Mouse (Mus musculus) limb, embryonic 12.5 days (tissue): ENCODE measurements around the gene Tmem171. TPM values are rescaled to one million over a fixed set of nuclear protein-coding genes. Genes with fewer than 3 reads are reported as not detected.

ENCODE experiments used
- ATAC-seq: fragments of 200-750 bp; cut with Nextera tagmentation; 2 replicates; pipeline ENCODE4 v1.8.0; 2017; ENCODE audit warnings: low read depth, moderate TSS enrichment; ENCODE audit not compliant: insufficient number of reproducible peaks, insufficient read depth, low FRiP score, low TSS enrichment
- H3K27ac ChIP-seq: fragments of 300-500 bp; sonication (generic); 2 replicates; pipeline ENCODE4 v1.5.1; 2016; ENCODE audit warnings: mild to moderate bottlenecking, moderate library complexity
- H3K27me3 ChIP-seq: fragments of 300-500 bp; sonication (generic); 2 replicates; pipeline ENCODE4 v1.6.1; 2016; ENCODE audit warnings: mild to moderate bottlenecking, moderate library complexity
- H3K36me3 ChIP-seq: fragments of 300-500 bp; sonication (generic); 2 replicates; pipeline ENCODE4 v1.6.1; 2016; ENCODE audit warnings: mild to moderate bottlenecking, moderate library complexity
- H3K4me1 ChIP-seq: fragments of 300-500 bp; sonication (generic); replicated peaks from 2 replicates; pipeline ENCODE4 v1.6.1; 2016
- H3K4me2 ChIP-seq: fragments of 300-500 bp; sonication (generic); 2 replicates; pipeline ENCODE4 v1.6.1; 2016; ENCODE audit warnings: mild to moderate bottlenecking, moderate library complexity
- H3K4me3 ChIP-seq: fragments of 300-500 bp; sonication (generic); replicated peaks from 2 replicates; pipeline ENCODE4 v1.5.1; 2016; ENCODE audit warnings: mild to moderate bottlenecking
- H3K9ac ChIP-seq: fragments of 300-500 bp; sonication (generic); replicated peaks from 2 replicates; pipeline ENCODE4 v1.6.1; 2016; ENCODE audit warnings: mild to moderate bottlenecking, moderate library complexity
- H3K9me3 ChIP-seq: fragments of 300-500 bp; sonication (generic); 2 replicates; pipeline ENCODE4 v1.6.1; 2016; ENCODE audit warnings: mild to moderate bottlenecking, moderate library complexity
- WGBS: fragments of 180-500 bp; shearing (Covaris S2); methylation state at CpG from one replicate; pipeline ENCODE4 v1.1.7; 2016; 5-methylcytosine and 5-hydroxymethylcytosine counted together
- polyA plus RNA-seq: library from polyadenylated mRNA; unstranded; fragments of >200 nt; fragmentation: Nextera tagmentation; extraction: Ambion mirVana; gene quantifications from 2 replicates; pipeline ENCODE4 v1.2.1, GENCODE M21; 2016

The Tmem171 gene
- polyA plus RNA-seq, 1 experiment from 2014 or later, result 0.18 TPM

DNA sequence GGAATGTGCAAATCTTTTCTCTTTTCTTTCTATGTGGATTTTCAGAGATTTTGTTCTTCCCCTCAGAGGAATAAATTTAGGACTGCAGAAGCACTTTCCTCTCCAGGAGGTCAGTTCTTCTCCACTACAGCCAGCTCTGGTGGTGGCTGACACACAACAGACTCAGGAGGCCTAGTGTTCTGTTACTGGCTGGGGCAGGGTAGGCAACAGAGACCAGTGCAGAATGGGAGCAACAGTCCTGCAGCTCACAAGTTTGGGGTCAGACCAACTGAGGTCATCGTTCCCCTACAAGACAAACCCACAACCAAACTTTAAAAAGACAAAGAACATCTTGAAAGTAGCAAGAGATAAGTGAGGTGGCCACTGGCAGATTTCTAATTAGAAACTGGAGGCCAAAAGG is 16.0 kb upstream of the Tmem171 start:
- Histone ChIP-seq H3K4me2 (no peak overlapping the region), H3K36me3 (peaks cover 4% of the 10 kb centered on the region; the same call in 1 of the 2 replicates), H3K27ac (no peak overlapping the region), H3K4me1 (no peaks in the 10 kb centered on the region), H3K9ac (no peak overlapping the region), H3K9me3 (0 out of 2 replicates have a peak, but pooled peaks cover 5% of the 10 kb centered on the region), H3K27me3 (no peaks in the 10 kb centered on the region), H3K4me3 (no peak overlapping the region)
- ATAC-seq, result no peak
- WGBS, result 88% methylated on average over 1 of the region's 1 CpGs

DNA sequence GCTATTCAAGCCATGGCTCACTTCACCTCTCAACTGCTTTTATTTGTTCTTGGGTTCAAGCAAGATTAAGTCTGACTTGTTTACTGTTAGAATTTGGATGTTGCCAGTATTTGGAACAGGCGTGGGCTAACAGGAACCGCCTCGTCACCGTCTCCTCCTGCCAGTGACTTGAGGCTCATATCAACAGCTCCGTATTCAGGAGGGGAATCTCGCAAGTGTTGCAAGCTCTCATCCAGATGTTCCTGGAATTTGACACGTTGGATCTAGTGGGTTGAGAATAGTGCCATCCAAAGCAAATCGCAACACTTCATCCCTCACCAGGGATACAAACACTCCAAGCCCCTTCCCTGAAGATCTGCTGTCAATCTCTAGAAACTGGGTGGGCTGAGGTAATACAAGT is 15.6 kb upstream of the Tmem171 start:
- Histone ChIP-seq H3K9ac (no peak overlapping the region), H3K4me1 (no peaks in the 10 kb centered on the region), H3K4me2 (no peak overlapping the region), H3K36me3 (peaks cover 4% of the 10 kb centered on the region; the same call in 1 of the 2 replicates), H3K27ac (no peak overlapping the region), H3K9me3 (0 out of 2 replicates have a peak, but pooled peaks cover 5% of the 10 kb centered on the region), H3K4me3 (no peak overlapping the region), H3K27me3 (no peaks in the 10 kb centered on the region)
- no peak for ATAC-seq
- WGBS, result 71% methylated on average over 8 of the region's 8 CpGs

DNA sequence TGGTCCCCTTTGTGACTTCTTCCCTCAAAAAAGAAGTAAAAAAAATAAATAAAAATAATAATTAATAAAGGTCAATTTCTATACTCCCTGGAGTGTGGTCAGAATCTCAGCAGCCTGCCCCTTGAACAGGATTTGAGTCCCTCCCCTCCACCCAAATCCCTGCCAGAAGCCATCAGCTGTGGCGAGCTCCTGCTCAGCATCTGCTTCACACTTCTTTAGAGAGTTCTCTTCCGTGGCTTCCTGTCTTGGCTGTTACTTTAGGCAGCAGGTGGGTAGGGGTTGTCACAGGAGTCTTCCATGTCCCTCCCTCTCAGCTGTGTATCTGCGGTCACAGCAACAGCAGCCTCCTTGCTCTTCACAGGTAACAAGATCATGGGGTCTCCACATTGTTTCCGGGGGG is 10.9 kb upstream of the Tmem171 start:
- H3K27me3 ChIP-seq, result 0 out of 2 replicates have a peak, but pooled peaks cover 5% of the 10 kb centered on the region
- 74% methylated on average over 4 of the region's 4 CpGs for WGBS
- no peak overlapping the region for H3K4me2 ChIP-seq
- H3K4me3 ChIP-seq, result no peak overlapping the region
- no peak overlapping the region for H3K27ac ChIP-seq
- no peak overlapping the region for H3K9ac ChIP-seq
- 0 out of 2 replicates have a peak, but pooled peaks cover 5% of the 10 kb centered on the region for H3K9me3 ChIP-seq
- no peaks in the 10 kb centered on the region for H3K36me3 ChIP-seq
- H3K4me1 ChIP-seq, result peaks cover 13% of the 10 kb centered on the region
- ATAC-seq, result no peak

DNA sequence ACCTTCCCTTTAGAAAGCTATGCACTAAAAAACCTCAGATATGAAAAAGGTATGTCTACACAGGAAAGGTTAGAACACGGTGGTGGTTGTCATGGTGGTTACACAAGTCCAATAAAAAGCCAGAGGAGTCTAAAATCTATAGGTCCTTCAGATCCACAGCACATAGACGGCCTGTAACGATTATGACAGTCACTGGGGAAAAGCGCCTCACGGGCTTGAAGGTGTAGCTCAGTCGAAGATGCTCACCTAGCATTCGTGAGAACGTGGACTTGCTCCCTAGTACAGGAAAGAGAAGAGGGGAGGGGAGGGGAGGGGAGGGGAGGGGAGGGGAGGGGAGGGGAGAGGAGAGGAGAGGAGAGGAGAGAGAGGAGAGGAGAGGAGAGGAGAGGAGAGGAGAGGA is 9.2 kb upstream of the Tmem171 start:
- H3K4me1 ChIP-seq, result peaks cover 29% of the 10 kb centered on the region
- H3K9me3 ChIP-seq, result 0 out of 2 replicates have a peak, but pooled peaks cover 5% of the 10 kb centered on the region
- no peak overlapping the region for H3K4me2 ChIP-seq
- no peak overlapping the region for H3K9ac ChIP-seq
- 84% methylated on average over 8 of the region's 8 CpGs for WGBS
- H3K4me3 ChIP-seq, result no peak overlapping the region
- H3K36me3 ChIP-seq, result no peaks in the 10 kb centered on the region
- H3K27me3 ChIP-seq, result 0 out of 2 replicates have a peak, but pooled peaks cover 13% of the 10 kb centered on the region
- H3K27ac ChIP-seq, result no peak overlapping the region
- ATAC-seq, result no peak

DNA sequence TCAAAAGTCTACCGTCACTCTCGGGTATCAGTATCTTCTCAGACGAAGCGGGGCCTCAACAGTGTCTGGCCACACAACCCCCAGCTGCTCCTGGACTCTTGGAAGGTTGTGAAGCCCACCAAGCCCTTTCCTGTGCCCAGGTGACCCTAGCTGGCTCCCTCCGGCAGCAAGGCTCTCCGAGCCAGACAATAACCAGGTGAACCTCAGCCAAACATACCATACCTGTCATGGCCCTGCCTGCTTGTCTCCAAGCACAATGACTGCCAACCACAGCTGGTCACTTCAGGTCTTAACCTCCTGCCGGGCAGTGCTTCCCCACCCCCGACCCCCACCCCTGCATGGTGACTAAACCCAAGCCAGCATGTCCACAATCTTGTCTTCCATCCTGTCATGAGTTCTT is 7.7 kb upstream of the Tmem171 start:
- 87% methylated on average over 8 of the region's 8 CpGs for WGBS
- Histone ChIP-seq H3K27me3 (peaks cover 26% of the 10 kb centered on the region), H3K4me3 (no peak overlapping the region), H3K4me2 (no peak overlapping the region), H3K27ac (no peak overlapping the region), H3K36me3 (no peaks in the 10 kb centered on the region), H3K9ac (no peak overlapping the region), H3K9me3 (no peaks in the 10 kb centered on the region), H3K4me1 (peaks cover 29% of the 10 kb centered on the region)
- no peak for ATAC-seq

DNA sequence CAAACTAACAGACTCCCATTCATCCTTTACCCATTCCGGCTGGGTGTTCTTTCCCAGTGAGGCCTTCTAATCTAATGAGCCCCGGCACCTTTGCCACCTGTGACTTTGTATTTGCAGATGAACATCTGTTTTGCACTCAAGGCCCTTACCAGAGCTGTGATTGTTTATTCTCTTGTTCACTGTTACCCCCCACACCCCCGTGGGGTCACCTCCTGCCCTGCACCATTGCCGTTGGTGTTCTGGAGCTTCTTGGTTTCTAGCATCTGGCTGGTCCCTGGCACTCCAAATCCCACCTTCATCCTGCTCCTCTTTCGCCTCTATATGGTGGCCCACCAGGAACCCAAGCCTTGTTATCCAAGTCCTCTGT is 6.7 kb upstream of the Tmem171 start:
- Histone ChIP-seq H3K27me3 (peaks cover 36% of the 10 kb centered on the region), H3K27ac (no peak overlapping the region)
- 59% methylated on average over 5 of the region's 5 CpGs for WGBS

DNA sequence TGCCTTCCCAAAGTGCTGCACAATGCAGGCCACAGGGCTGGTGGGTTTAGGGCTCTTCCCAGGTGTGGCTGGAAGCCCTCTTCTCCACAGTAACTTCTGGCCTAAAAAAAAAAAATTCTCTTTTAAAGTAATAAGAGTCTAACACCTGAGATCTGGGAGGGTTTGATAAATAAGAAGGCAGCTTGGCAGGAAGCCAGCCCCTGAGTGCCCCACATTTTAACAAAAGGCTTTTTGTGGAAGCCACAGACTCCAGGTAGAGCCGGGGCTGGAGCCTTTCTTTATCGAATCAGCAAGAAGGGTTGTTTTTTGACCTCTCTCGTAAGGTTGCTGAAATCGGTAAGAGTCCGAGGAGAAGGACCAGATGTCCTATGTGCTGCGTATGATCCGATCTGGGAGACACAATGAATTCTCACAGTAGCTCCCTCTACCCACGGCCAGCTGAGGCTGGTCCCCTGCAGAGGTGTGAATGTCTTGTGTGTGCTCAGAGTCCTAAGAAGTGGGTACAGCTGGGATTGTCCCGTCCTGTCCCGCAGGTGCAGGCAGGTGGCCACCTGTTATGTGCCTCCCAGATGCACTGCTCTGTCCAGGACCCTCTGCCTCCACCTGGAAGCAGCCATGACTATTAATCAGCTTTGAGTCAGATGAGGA is 6.2 kb upstream of the Tmem171 start:
- Histone ChIP-seq H3K9me3 (no peaks in the 10 kb centered on the region), H3K27ac (0 out of 2 replicates have a peak overlapping the region, but pooled peaks have one; percentile 23), H3K36me3 (no peaks in the 10 kb centered on the region), H3K9ac (no peak overlapping the region), H3K4me1 (peaks cover 29% of the 10 kb centered on the region), H3K4me3 (no peak overlapping the region), H3K4me2 (no peak overlapping the region), H3K27me3 (peaks cover 41% of the 10 kb centered on the region)
- WGBS, result 50% methylated on average over 10 of the region's 10 CpGs
- ATAC-seq, result 0 out of 2 replicates have a peak, but pooled peaks have one; percentile 40

More for the DNA sequence above, 6.7 kb upstream of the Tmem171 start:
- Histone ChIP-seq H3K4me3 (no peak overlapping the region), H3K36me3 (no peaks in the 10 kb centered on the region), H3K4me2 (no peak overlapping the region), H3K4me1 (peaks cover 29% of the 10 kb centered on the region), H3K9ac (no peak overlapping the region), H3K9me3 (no peaks in the 10 kb centered on the region)
- no peak for ATAC-seq

DNA sequence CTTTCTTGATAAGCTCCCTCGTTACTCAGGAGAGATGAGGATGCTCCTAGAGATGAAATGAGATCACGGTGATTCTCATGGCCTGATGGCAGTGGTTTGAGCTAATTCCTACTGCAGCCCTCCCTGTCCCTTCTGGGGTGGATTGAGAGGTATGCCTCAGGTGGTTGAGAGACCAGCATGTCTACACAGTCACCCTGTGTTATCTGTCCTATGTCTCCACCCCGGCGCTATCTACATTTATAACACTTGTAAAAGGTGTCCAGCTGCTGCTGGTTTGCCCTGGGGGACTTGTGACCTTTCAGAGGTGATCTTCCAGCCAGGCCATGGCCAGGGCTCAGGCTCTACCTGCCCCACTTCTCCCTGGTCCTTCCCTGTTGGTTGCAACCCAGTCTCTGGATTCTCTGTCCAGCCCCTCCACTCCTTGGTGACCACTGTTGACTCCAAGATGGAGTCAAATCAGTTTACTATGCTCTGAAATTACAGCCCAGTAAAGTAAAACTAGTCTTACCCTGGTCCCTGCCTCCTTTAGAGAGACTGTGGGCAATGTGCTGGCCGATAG is 5.4 kb upstream of the Tmem171 start:
- H3K4me1 ChIP-seq, result peaks cover 33% of the 10 kb centered on the region
- no peak overlapping the region for H3K4me2 ChIP-seq
- no peaks in the 10 kb centered on the region for H3K9me3 ChIP-seq
- H3K27me3 ChIP-seq, result peaks cover 48% of the 10 kb centered on the region
- WGBS, result 54% methylated on average over 5 of the region's 5 CpGs
- no peak for ATAC-seq
- H3K27ac ChIP-seq, result no peak overlapping the region
- no peak overlapping the region for H3K9ac ChIP-seq
- H3K36me3 ChIP-seq, result no peaks in the 10 kb centered on the region
- no peak overlapping the region for H3K4me3 ChIP-seq

DNA sequence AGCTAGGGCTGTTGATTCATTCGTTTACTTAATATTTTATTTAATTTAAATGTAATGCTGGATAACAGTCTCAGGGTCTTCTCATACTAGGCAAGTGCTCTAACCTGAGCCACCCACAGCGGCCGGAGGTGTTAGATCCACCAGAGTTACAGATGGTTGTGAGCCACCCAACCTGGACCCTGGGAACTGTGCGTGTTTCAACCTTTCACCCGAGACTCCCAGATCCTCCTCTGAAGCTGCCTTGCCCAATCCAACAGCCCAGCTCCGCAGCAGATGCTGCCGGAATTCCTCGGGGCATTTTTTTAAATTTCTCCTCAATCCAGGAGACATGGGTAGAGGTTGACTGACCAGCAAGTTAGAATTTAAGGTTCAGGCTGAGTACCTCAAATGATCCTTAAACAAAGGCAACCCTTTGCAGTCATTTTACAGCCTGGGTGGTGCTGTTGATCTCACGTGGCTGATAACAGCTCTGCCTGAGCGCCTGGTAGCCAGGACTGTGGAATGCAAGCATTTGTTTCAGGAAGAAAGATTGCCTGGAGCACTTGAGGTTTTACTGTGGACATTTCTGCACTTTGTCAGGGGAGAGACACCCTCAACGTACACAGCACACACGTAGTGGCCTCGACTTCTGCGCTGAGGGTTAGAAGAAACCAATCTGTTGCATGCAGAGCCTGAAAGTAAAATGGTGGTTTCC is 4.6 kb upstream of the Tmem171 start:
- Histone ChIP-seq H3K27me3 (peaks cover 56% of the 10 kb centered on the region), H3K4me3 (no peak overlapping the region), H3K36me3 (no peaks in the 10 kb centered on the region), H3K9me3 (no peaks in the 10 kb centered on the region), H3K4me1 (peaks cover 38% of the 10 kb centered on the region), H3K27ac (no peak overlapping the region), H3K9ac (no peak overlapping the region), H3K4me2 (no peak overlapping the region)
- no peak for ATAC-seq
- WGBS, result 35% methylated on average over 14 of the region's 14 CpGs

DNA sequence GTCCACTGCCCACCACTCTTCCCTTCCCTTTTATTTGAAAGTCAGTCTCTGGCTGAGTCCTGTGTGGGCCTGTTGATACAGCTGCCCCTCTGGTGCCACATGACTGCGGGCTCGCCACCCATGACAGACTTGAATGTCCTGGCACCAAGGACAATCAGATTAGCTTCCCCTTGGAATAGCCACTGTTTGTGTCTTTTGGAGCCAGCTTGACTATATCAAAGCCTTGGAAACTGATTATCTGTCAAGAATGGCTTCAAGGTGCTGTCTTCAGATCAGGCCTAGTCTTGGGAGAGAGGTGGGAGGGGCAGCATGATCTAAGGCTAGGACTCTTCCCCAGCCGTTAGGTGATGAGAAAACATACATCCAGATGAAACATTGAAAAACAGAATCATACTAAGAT is 2.1 kb upstream of the Tmem171 start:
- no peak for ATAC-seq
- Histone ChIP-seq H3K4me2 (no peak overlapping the region), H3K4me3 (no peak overlapping the region), H3K27me3 (peaks cover 72% of the 10 kb centered on the region), H3K9me3 (no peaks in the 10 kb centered on the region), H3K9ac (no peak overlapping the region), H3K27ac (no peak overlapping the region), H3K4me1 (peaks cover 36% of the 10 kb centered on the region), H3K36me3 (no peaks in the 10 kb centered on the region)
- 81% methylated on average over 3 of the region's 3 CpGs for WGBS

DNA sequence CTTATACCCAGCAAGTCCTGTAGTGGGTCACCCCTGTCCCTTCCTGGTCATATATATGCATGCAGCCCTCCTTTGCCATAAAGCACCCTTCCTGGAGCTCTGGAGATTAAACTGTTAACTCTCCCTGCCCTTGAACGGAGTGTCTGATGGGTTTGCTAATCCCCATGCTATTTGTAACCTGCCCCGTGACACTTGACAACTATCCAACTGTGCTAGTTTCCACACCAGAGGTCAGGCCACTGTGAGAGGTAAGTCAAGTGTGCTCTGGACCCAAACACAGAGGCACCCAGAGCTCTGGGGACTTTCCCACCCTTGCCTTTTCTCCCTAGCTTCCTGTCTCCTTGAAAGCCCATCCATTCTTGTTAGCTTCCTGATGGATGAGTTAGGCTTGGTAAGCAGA is 912 bp upstream of the Tmem171 start:
- ATAC-seq, result no peak
- Histone ChIP-seq H3K9me3 (no peaks in the 10 kb centered on the region), H3K4me1 (peaks cover 25% of the 10 kb centered on the region), H3K4me2 (no peak overlapping the region), H3K4me3 (no peak overlapping the region), H3K27ac (no peak overlapping the region), H3K36me3 (no peaks in the 10 kb centered on the region), H3K9ac (no peak overlapping the region), H3K27me3 (peaks cover 78% of the 10 kb centered on the region)
- 21% methylated on average over 2 of the region's 2 CpGs for whole genome bisulfite sequencing
